Mouse (Mus musculus): ENCODE data around the gene Stpg3. TPM values are rescaled to one million over a fixed set of nuclear protein-coding genes. Genes with fewer than 3 reads are reported as not detected.
"Not testable (repeated sequence)": the region's sequence is repeated elsewhere in the genome, so short reads cannot be mapped to it uniquely, and the experiment has no call there.

Gene Stpg3
- under 1 TPM in 3 of 4 experiments, not detected in 1; 0.23 to 0.82 (median 0.30) TPM for total RNA-seq (2022)

- DNase-seq (ENCODE audit: low spot score in 2 of 2): no peak
Measured at GRCm38 (mm10) chr2:25214444-25214843, at the start of gene Stpg3. Gene Stpg3 (minus strand): TSS chr2:25214637.

- DNase-seq (ENCODE audit: low spot score in 2 of 2): no peak
Measured at GRCm38 (mm10) chr2:25263623-25264285, 49.3 kb upstream of the Stpg3 start.

GRCm38 (mm10) chr2:25262795-25263622, 48.6 kb upstream of the Stpg3 start:
- no peak for DNase-seq (ENCODE audit: low spot score in 2 of 2)

GRCm38 (mm10) chr2:25262291-25262767, 47.9 kb upstream of the Stpg3 start, which contains the start of gene Tprn:
Gene Tprn (plus strand): TSS chr2:25262618.
- peak; percentile 76 to 98 for DNase-seq (ENCODE audit: low spot score in 2 of 2)

GRCm38 (mm10) chr2:25261870-25262269, 47.4 kb upstream of the Stpg3 start:
- no peak for DNase-seq (ENCODE audit: low spot score in 2 of 2)

GRCm38 (mm10) chr2:25258887-25259286, 44.5 kb upstream of the Stpg3 start:
- no peak for DNase-seq (ENCODE audit: low spot score in 2 of 2)

- DNase-seq (ENCODE audit: low spot score in 2 of 2): not testable (repeated sequence)
Measured at GRCm38 (mm10) chr2:25257250-25257649, 42.8 kb upstream of the Stpg3 start.

GRCm38 (mm10) chr2:25256443-25257109, 42.1 kb upstream of the Stpg3 start:
- not testable (repeated sequence) for DNase-seq (ENCODE audit: low spot score in 2 of 2)

GRCm38 (mm10) chr2:25255284-25255779, 40.9 kb upstream of the Stpg3 start, which contains the start of gene Tmem203:
Gene Tmem203 (plus strand): TSS chr2:25255439.
- peak; percentile 77 to 83 for DNase-seq (ENCODE audit: low spot score in 2 of 2)

- no peak for DNase-seq (ENCODE audit: low spot score in 2 of 2)
Measured at GRCm38 (mm10) chr2:25252331-25252730, 37.9 kb upstream of the Stpg3 start.

GRCm38 (mm10) chr2:25246183-25247072, 32.0 kb upstream of the Stpg3 start, which contains the start of gene AL732309.1:
Gene AL732309.1 (minus strand): TSS chr2:25246863.
- DNase-seq (ENCODE audit: low spot score in 2 of 2): no peak

- DNase-seq (ENCODE audit: low spot score in 2 of 2): no peak
Measured at GRCm38 (mm10) chr2:25244144-25244543, 29.7 kb upstream of the Stpg3 start.

- DNase-seq (ENCODE audit: low spot score in 2 of 2): no peak
Measured at GRCm38 (mm10) chr2:25243342-25243741, 28.9 kb upstream of the Stpg3 start.

- DNase-seq (ENCODE audit: low spot score in 2 of 2): no peak
Measured at GRCm38 (mm10) chr2:25242101-25242506, 27.7 kb upstream of the Stpg3 start, which contains the start of the genes Rnf208 and Cysrt1. Gene Rnf208 (plus strand): TSS chr2:25242255. Gene Cysrt1 (minus strand): TSS chr2:25242452.

- DNase-seq (ENCODE audit: low spot score in 2 of 2): no peak
Measured at GRCm38 (mm10) chr2:25241438-25241775, 27.0 kb upstream of the Stpg3 start.

- DNase-seq (ENCODE audit: low spot score in 2 of 2): peak in 1 of 2 experiments; percentile 68
Measured at GRCm38 (mm10) chr2:25240723-25241437, 26.4 kb upstream of the Stpg3 start.

- DNase-seq (ENCODE audit: low spot score in 2 of 2): no peak
Measured at GRCm38 (mm10) chr2:25240310-25240709, 25.9 kb upstream of the Stpg3 start.

- no peak for DNase-seq (ENCODE audit: low spot score in 2 of 2)
Measured at GRCm38 (mm10) chr2:25239766-25240165, 25.3 kb upstream of the Stpg3 start.

GRCm38 (mm10) chr2:25238106-25238505, 23.7 kb upstream of the Stpg3 start:
- DNase-seq (ENCODE audit: low spot score in 2 of 2): no peak

GRCm38 (mm10) chr2:25237522-25237921, 23.1 kb upstream of the Stpg3 start:
- DNase-seq (ENCODE audit: low spot score in 2 of 2): no peak
